Mouse (Mus musculus): ENCODE measurements around the gene Map2k6.

GRCm38 (mm10) chr11:110426572-110427145 is 27.7 kb downstream of the Map2k6 start:
- TF ChIP-seq CTCF (IDR thresholded peaks at IDR 0.05; ENCODE audit: extremely low read depth, insufficient read depth, low read length) (no peak), POLR2A (IDR thresholded peaks at IDR 0.05; ENCODE audit: extremely low read depth, insufficient read depth, low read length) (no peak)
